Mouse (Mus musculus): ENCODE results near the gene Zbtb17. TPM values are rescaled to one million over a fixed set of nuclear protein-coding genes. Genes with fewer than 3 reads are reported as not detected.

Gene Zbtb17
- polyA plus RNA-seq, 1 experiment = 69.2 TPM

DNA sequence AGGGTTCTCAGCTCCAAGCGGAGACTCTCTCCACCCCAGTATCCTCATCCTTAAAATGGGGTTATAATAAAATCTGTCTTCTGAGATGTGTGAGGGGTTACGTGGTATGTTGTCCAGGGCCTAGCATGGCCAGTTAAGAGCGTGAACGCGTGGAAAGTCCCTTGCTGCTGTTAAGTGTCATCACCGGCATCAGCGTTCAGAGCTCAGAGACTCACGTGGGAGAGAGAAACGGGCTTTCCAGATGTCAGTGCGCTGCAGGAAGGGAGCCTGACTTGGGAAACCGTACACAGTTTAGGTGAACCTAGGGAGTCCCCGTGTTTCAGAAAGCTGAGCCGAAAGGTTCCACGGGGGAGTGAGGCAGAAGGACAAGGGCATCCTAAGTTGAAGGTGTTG is 870 bp downstream of the Zbtb17 start:
- TF ChIP-seq POLR2A (IDR thresholded peaks at IDR 0.05; ENCODE audit: borderline replicate concordance, extremely low read depth, insufficient read depth, insufficient read length, poor library complexity, severe bottlenecking) = no peak
- TF ChIP-seq CTCF (IDR thresholded peaks at IDR 0.05; ENCODE audit: borderline replicate concordance, extremely low read depth, insufficient read depth, insufficient read length) = no peak
- DNase-seq (ENCODE audit: low read depth) = no peak

- TF ChIP-seq POLR2A (IDR thresholded peaks at IDR 0.05; ENCODE audit: borderline replicate concordance, extremely low read depth, insufficient read depth, insufficient read length, poor library complexity, severe bottlenecking) (no peak), CTCF (IDR thresholded peaks at IDR 0.05; ENCODE audit: borderline replicate concordance, extremely low read depth, insufficient read depth, insufficient read length) (no peak)
- no peak for DNase-seq (ENCODE audit: low read depth)
These were observed 1.8 kb downstream of the Zbtb17 start for GRCm38 (mm10) chr4:141446211-141446610.

GRCm38 (mm10) chr4:141451251-141451650 is 6.8 kb downstream of the Zbtb17 start:
- DNase-seq (ENCODE audit: low read depth) = no peak
- TF ChIP-seq POLR2A (IDR thresholded peaks at IDR 0.05; ENCODE audit: borderline replicate concordance, extremely low read depth, insufficient read depth, insufficient read length, poor library complexity, severe bottlenecking) = no peak
- no peak for TF ChIP-seq CTCF (IDR thresholded peaks at IDR 0.05; ENCODE audit: borderline replicate concordance, extremely low read depth, insufficient read depth, insufficient read length)

GRCm38 (mm10) chr4:141451916-141452450 is 7.5 kb downstream of the Zbtb17 start:
- no peak for DNase-seq (ENCODE audit: low read depth)
- no peak for TF ChIP-seq CTCF (IDR thresholded peaks at IDR 0.05; ENCODE audit: borderline replicate concordance, extremely low read depth, insufficient read depth, insufficient read length)
- TF ChIP-seq POLR2A (IDR thresholded peaks at IDR 0.05; ENCODE audit: borderline replicate concordance, extremely low read depth, insufficient read depth, insufficient read length, poor library complexity, severe bottlenecking) = no peak

GRCm38 (mm10) chr4:141454581-141455350 is 10.3 kb downstream of the Zbtb17 start:
- DNase-seq (ENCODE audit: low read depth) = no peak
- TF ChIP-seq CTCF (IDR thresholded peaks at IDR 0.05; ENCODE audit: borderline replicate concordance, extremely low read depth, insufficient read depth, insufficient read length) (no peak), POLR2A (IDR thresholded peaks at IDR 0.05; ENCODE audit: borderline replicate concordance, extremely low read depth, insufficient read depth, insufficient read length, poor library complexity, severe bottlenecking) (no peak)

- no peak for TF ChIP-seq POLR2A (IDR thresholded peaks at IDR 0.05; ENCODE audit: borderline replicate concordance, extremely low read depth, insufficient read depth, insufficient read length, poor library complexity, severe bottlenecking)
- TF ChIP-seq CTCF (IDR thresholded peaks at IDR 0.05; ENCODE audit: borderline replicate concordance, extremely low read depth, insufficient read depth, insufficient read length) = no peak
- no peak for DNase-seq (ENCODE audit: low read depth)
These were observed 11.1 kb downstream of the Zbtb17 start for GRCm38 (mm10) chr4:141455526-141455925.

DNA sequence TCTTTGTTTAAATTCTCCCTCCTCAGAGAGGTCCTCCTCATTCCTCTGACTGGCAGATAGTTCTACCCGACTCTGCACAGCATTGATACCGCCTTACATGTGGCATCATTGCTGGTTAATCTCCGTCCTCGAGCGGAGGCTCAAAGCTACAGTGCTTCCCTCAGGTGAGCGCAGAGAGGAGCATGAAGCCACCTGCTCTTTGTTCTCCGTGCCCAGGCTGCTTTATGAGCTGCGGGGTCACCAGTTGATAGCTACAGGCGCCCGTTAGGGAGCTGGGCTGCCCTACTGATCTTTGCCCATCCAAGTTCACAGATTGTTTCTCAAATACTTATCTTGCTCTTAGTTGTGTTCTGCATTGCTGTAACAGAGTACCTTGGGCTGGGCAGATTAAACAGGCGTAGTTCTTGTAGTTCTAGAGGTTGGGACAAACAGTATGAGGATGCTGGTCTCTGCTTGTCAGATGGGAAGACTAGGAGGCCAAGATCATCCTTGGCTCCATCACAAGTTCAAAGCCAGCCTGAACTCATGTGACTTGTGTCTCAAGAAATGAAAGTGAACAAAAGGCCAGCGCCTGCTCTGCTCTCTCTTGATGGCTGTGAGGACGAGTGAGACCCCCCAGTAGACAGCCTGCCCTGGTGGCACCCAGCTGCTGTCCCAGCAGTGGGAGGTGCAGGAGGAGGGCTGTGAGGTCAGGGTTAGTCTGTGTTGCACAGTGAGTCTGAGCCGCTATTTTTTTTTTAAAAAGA is 11.9 kb downstream of the Zbtb17 start:
- no peak for DNase-seq (ENCODE audit: low read depth)
- TF ChIP-seq CTCF (IDR thresholded peaks at IDR 0.05; ENCODE audit: borderline replicate concordance, extremely low read depth, insufficient read depth, insufficient read length) (no peak), POLR2A (IDR thresholded peaks at IDR 0.05; ENCODE audit: borderline replicate concordance, extremely low read depth, insufficient read depth, insufficient read length, poor library complexity, severe bottlenecking) (no peak)

- DNase-seq (ENCODE audit: low read depth) = no peak
- TF ChIP-seq CTCF (IDR thresholded peaks at IDR 0.05; ENCODE audit: borderline replicate concordance, extremely low read depth, insufficient read depth, insufficient read length) (no peak), POLR2A (IDR thresholded peaks at IDR 0.05; ENCODE audit: borderline replicate concordance, extremely low read depth, insufficient read depth, insufficient read length, poor library complexity, severe bottlenecking) (no peak)
These were observed 13.8 kb downstream of the Zbtb17 start for GRCm38 (mm10) chr4:141458236-141458635.

DNA sequence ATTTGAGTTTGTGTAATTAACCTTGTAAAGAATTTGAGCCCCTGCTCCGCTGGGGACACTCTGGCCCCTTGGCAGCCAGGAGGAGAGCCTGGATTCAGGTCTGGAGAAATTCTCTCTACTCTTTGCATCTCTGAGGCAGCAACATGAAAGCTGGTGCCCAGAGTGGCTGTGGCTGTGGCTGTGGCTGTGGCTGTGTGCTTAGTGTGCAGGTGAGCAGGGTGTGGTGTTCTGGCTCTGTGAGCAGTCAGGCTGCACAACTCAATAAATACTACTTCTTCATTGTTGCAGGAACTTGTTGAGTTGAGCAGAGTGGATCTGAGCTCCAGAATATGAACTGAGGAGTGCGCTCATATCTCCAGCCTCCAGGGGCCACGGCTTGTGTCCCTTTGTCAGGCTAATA is 14.4 kb downstream of the Zbtb17 start:
- no peak for TF ChIP-seq POLR2A (IDR thresholded peaks at IDR 0.05; ENCODE audit: borderline replicate concordance, extremely low read depth, insufficient read depth, insufficient read length, poor library complexity, severe bottlenecking)
- no peak for TF ChIP-seq CTCF (IDR thresholded peaks at IDR 0.05; ENCODE audit: borderline replicate concordance, extremely low read depth, insufficient read depth, insufficient read length)
- no peak for DNase-seq (ENCODE audit: low read depth)

DNA sequence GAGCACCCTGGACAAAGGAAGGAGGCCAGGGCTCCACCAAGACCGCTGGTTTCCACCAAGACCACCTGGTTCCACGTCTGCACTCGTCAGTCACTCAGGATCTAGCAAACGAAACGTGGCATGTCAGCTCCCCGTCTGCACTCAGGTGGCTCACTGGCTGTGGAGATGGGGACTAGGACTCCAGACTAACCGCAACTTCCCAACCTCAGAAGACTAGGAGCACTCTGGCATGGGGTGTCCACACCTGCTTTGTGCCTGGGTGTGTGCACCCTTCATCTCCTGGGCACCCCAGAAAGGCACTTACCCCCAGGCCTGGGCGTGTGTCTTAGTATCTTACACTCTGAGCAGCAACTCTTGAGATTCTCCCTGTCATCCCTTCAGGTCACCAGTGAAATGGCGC is 15.3 kb downstream of the Zbtb17 start:
- no peak for DNase-seq (ENCODE audit: low read depth)
- TF ChIP-seq POLR2A (IDR thresholded peaks at IDR 0.05; ENCODE audit: borderline replicate concordance, extremely low read depth, insufficient read depth, insufficient read length, poor library complexity, severe bottlenecking) (no peak), CTCF (IDR thresholded peaks at IDR 0.05; ENCODE audit: borderline replicate concordance, extremely low read depth, insufficient read depth, insufficient read length) (no peak)

DNA sequence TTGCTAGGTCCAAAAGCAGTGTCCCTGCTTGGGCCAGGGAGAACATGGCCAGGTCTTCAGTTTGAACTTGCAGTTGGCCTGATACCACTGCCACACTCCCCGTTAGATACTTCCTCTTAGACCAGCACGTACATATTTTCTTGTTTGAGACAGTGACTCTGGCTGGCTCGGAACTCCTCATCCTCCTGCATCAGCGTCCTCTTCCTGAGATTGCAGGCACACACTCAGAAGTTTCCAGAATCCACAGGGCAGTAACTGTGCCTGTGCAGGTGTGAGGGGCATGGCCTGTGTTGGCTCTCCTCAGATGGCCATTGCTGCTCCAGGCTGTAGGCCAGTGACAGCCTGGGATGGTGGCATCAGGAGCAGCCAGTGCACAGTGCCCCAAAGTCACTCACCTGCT is 16.0 kb downstream of the Zbtb17 start:
- no peak for TF ChIP-seq POLR2A (IDR thresholded peaks at IDR 0.05; ENCODE audit: borderline replicate concordance, extremely low read depth, insufficient read depth, insufficient read length, poor library complexity, severe bottlenecking)
- TF ChIP-seq CTCF (IDR thresholded peaks at IDR 0.05; ENCODE audit: borderline replicate concordance, extremely low read depth, insufficient read depth, insufficient read length) = no peak
- DNase-seq (ENCODE audit: low read depth) = no peak
